Mouse (Mus musculus) forebrain, embryonic 11.5 days (tissue): ENCODE measurements around the gene Cebpe. TPM values are rescaled to one million over a fixed set of nuclear protein-coding genes. Genes with fewer than 3 reads are reported as not detected.

ENCODE experiments used
- ATAC-seq: fragments of 200-750 bp; cut with Nextera tagmentation; replicated peaks from 2 replicates; pipeline ENCODE4 v1.8.0; 2017; ENCODE audit warnings: moderate TSS enrichment; ENCODE audit not compliant: low FRiP score
- DNase-seq: peaks from one replicate; pipeline ENCODE4 v3.0.0-alpha.2; 2017; ENCODE audit warnings: low spot score
- H3K27ac ChIP-seq: fragments of 300-500 bp; sonication (generic); 2 replicates; pipeline ENCODE4 v1.5.1; 2014; ENCODE audit warnings: low read depth, low read length
- H3K27me3 ChIP-seq: fragments of 300-500 bp; sonication (generic); 2 replicates; pipeline ENCODE4 v1.6.1; 2014; ENCODE audit warnings: mild to moderate bottlenecking, low read length, mixed read lengths; ENCODE audit not compliant: control insufficient read depth, insufficient read depth
- H3K36me3 ChIP-seq: fragments of 300-500 bp; sonication (generic); 2 replicates; pipeline ENCODE4 v1.6.1; 2014; ENCODE audit warnings: mild to moderate bottlenecking, low read length, moderate library complexity, mixed read lengths; ENCODE audit not compliant: control insufficient read depth, insufficient read depth
- H3K4me1 ChIP-seq: fragments of 300-500 bp; sonication (generic); replicated peaks from 2 replicates; pipeline ENCODE4 v1.6.1; 2014; ENCODE audit warnings: low read length, mixed read lengths; ENCODE audit not compliant: control insufficient read depth, insufficient read depth
- H3K4me2 ChIP-seq: fragments of 300-500 bp; sonication (generic); 2 replicates; pipeline ENCODE4 v1.6.1; 2014; ENCODE audit warnings: low read depth, mild to moderate bottlenecking, low read length, moderate library complexity, mixed read lengths; ENCODE audit not compliant: severe bottlenecking
- H3K4me3 ChIP-seq: fragments of 300-500 bp; sonication (generic); 2 replicates; pipeline ENCODE4 v1.5.1; 2014; ENCODE audit warnings: low read depth, low read length
- H3K9ac ChIP-seq: fragments of 300-500 bp; sonication (generic); 2 replicates; pipeline ENCODE4 v1.6.1; 2014; ENCODE audit warnings: low read length
- H3K9me3 ChIP-seq: fragments of 300-500 bp; sonication (generic); 2 replicates; pipeline ENCODE4 v1.6.1; 2016; ENCODE audit warnings: low read length, mixed read lengths; ENCODE audit not compliant: control insufficient read depth
- WGBS: fragments of 180-500 bp; shearing (Covaris S2); extraction: QIAGEN DNeasy Blood & Tissue Kit; methylation state at CpG from one replicate; pipeline ENCODE4 v1.1.7; 2014; 5-methylcytosine and 5-hydroxymethylcytosine counted together
- polyA plus RNA-seq: library from polyadenylated mRNA; unstranded; fragments of >200 nt; fragmentation: Nextera tagmentation; extraction: Ambion mirVana; gene quantifications from 2 replicates; pipeline ENCODE4 v1.2.1, GENCODE M21; 2014

Cebpe gene
- polyA plus RNA-seq, 1 experiment from 2014 or later = not detected

DNA sequence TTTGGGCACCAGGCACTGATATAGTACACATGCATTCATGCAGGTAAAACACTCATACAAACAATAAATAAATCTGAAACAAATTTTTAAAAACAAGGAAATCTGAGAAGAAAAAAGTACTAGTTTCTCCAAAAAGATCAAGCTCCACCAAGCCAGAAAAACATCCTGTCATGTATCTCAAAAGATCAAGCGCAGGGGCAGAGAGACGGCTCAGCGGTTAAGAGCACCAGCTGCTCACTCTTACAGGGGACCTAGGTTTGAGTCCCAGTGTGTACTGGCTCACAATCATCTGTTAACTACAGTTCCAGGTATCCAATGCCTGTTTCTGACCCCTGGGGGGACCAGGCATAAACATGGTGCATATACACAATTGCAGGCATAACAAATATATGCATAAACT is 29.6 kb downstream of the Cebpe start:
- Histone ChIP-seq H3K36me3 (no peaks in the 10 kb centered on the region; the same call in 1 of the 2 replicates), H3K9me3 (no peaks in the 10 kb centered on the region), H3K27me3 (no peaks in the 10 kb centered on the region), H3K27ac (no peak overlapping the region), H3K4me1 (peaks cover 2% of the 10 kb centered on the region; the same call in 1 of the 2 replicates), H3K4me3 (no peak overlapping the region), H3K9ac (no peak overlapping the region), H3K4me2 (no peak overlapping the region)
- WGBS = 95% methylated on average over 3 of the region's 3 CpGs
- ATAC-seq = no peak
- DNase-seq = no peak

DNA sequence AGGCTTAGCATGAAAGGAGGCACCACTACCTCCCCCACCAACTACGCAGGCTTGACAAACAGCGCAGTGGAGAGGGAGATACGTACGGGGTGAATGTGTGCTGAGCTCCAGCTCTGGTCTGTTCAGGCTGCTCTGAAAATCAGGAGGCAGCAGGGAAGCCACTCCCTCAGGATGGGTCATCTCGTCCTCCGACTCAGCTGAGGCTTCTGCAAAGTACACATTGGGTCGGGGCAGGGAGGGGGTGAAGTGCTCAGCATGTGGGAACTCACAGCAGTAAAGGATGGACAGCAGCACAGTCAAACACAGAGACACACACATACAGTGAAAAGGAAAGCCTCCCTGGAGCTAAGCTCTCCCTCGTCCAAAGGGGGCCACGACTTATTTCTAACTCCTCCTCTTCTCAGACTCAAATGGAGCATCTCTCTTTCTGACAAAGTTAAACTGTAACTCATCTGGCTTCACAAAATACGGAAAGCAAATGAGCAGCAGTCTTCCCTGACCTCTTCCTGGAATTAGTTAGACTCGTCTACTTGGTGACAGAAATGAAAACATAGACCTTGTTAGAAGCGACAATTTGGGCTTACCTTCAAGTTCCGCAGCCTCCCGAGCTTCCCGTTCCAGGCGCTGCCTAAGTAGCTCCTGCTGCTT is 33.2 kb downstream of the Cebpe start:
- DNase-seq (no peak), ATAC-seq (no peak)
- Histone ChIP-seq H3K9ac (no peak overlapping the region), H3K4me1 (no peaks in the 10 kb centered on the region), H3K27me3 (no peaks in the 10 kb centered on the region), H3K4me3 (no peak overlapping the region), H3K9me3 (no peaks in the 10 kb centered on the region), H3K27ac (no peak overlapping the region), H3K36me3 (no peaks in the 10 kb centered on the region; the same call in 1 of the 2 replicates), H3K4me2 (no peak overlapping the region)
- 90% methylated on average over 16 of the region's 16 CpGs for WGBS

DNA sequence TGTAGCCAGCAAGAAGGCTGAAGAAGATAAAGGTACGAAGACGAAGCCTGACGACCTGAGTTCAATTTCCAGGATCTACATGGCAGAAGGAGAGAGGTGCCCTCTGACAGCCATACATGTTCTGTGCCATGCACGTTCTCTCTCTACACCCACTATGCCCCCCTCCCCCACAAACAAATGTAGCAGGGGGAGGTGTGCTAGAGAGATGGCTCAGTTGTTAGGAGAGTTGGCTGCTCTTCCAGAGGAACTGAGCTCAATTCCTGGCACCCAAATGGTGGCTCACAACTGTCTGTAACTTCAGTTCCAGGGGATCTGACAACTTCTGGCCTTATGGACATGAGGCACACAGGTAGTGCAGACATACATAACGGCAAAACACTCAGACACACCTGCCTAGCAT is 35.7 kb downstream of the Cebpe start:
- Histone ChIP-seq H3K4me2 (no peak overlapping the region), H3K27ac (no peak overlapping the region), H3K4me1 (no peaks in the 10 kb centered on the region), H3K9ac (no peak overlapping the region), H3K4me3 (no peak overlapping the region), H3K36me3 (no peaks in the 10 kb centered on the region; the same call in 1 of the 2 replicates), H3K27me3 (no peaks in the 10 kb centered on the region), H3K9me3 (no peaks in the 10 kb centered on the region)
- WGBS = 95% methylated on average over 5 of the region's 5 CpGs
- ATAC-seq = no peak
- no peak for DNase-seq

DNA sequence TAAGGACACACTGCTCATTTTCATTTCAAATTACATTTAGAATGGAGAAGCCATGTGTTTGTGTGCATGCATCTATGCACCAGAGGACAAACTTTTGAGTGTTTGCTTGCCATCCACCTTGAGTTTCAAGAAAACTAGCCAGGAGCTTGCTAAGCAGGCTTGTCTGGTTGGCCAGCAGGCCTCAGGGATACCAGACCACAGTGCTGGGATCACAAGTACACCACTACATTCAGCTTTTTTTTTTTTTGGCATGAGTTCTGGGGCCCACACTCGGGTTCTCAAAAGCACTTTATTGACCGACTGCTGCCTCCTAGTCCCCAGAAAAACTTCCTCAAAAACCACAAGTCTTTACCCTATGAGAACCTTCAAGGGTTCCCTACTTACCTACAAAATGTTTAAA is 37.7 kb downstream of the Cebpe start:
- 94% methylated on average over 2 of the region's 2 CpGs for WGBS

DNA sequence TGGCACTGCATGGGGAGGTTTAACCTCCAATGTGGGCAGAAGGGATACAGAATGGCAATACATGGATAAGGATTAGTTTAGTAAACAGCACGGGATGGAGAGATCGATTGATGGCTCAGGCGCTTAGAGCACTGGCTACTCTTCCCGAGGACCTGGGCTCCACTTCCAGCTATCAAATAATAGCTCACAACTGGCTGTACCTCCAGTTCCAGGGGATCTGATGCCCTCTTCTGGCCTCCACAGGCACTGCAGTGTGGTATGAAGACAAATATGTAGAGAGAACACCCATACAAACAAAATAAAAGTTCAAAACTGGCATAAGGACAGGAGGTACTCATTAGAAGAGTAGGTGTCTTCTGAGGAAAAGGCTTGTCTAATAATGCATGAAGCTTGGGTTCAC is 42.6 kb downstream of the Cebpe start:
- 81% methylated on average over 4 of the region's 4 CpGs for WGBS
- ATAC-seq (no peak), DNase-seq (peak; percentile 63)
- H3K9me3 ChIP-seq = no peaks in the 10 kb centered on the region
- no peak overlapping the region for H3K9ac ChIP-seq
- peaks cover 7% of the 10 kb centered on the region for H3K36me3 ChIP-seq
- no peak overlapping the region for H3K4me3 ChIP-seq
- H3K27ac ChIP-seq = no peak overlapping the region
- H3K4me2 ChIP-seq = no peak overlapping the region
- no peaks in the 10 kb centered on the region for H3K4me1 ChIP-seq
- no peaks in the 10 kb centered on the region for H3K27me3 ChIP-seq

More for the DNA sequence above, 37.7 kb downstream of the Cebpe start:
- H3K4me3 ChIP-seq = no peak overlapping the region
- H3K4me1 ChIP-seq = no peaks in the 10 kb centered on the region
- H3K27ac ChIP-seq = no peak overlapping the region
- no peaks in the 10 kb centered on the region; the same call in 1 of the 2 replicates for H3K36me3 ChIP-seq
- no peak overlapping the region for H3K9ac ChIP-seq
- DNase-seq (no peak), ATAC-seq (no peak)
- H3K9me3 ChIP-seq = no peaks in the 10 kb centered on the region
- no peak overlapping the region for H3K4me2 ChIP-seq
- H3K27me3 ChIP-seq = no peaks in the 10 kb centered on the region

DNA sequence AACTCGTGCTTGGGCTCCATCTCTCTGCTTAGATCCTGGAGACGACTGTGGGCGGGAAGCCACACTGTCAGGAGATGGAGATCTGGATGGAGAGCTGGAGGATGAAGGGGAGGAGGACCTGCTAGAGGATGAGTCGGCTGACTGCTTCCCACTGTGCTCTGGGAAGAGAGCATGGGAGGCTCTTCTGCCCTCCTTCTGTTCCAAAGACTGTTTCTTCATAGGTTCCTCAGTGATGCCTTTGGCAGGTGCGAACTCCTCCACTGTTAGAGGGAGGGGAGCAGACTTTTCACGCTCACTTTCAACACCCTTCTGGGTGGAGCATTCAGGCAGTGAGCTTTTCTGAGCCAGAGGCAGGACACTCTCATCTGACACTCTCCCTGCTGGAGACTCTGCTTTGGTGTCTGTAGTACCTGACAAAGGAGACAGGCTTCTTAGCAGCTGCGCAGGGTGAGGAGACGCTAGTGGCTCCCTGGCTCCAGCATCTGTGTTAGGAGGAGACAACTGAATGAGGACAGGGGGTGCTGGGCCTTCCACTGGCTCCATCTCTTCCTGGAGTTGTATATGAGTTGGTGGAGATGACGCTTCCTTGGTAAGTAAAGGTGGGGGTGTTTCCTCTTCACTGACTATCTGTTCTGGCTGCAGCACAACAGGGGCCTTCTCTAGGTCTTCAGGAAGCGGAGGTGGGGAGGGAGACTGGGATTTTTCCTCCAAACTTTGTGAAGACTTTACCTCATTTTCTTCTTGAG is 47.3 kb downstream of the Cebpe start:
- ATAC-seq (no peak), DNase-seq (no peak)
- WGBS = 91% methylated on average over 10 of the region's 10 CpGs
- Histone ChIP-seq H3K4me2 (no peak overlapping the region), H3K4me1 (no peaks in the 10 kb centered on the region), H3K4me3 (no peak overlapping the region), H3K27ac (no peak overlapping the region), H3K27me3 (no peaks in the 10 kb centered on the region), H3K9me3 (no peaks in the 10 kb centered on the region), H3K9ac (no peak overlapping the region), H3K36me3 (peaks cover 28% of the 10 kb centered on the region)

Other genes starting within 250 kb of the Cebpe start
- 28.8 and 29.9 TPM in 2 replicates for gene Lrp10, start 248.0 kb downstream of the Cebpe start, polyA plus RNA-seq
- 18.8 and 19.8 TPM in 2 replicates for gene Rem2, start 236.1 kb downstream of the Cebpe start, polyA plus RNA-seq
- 142 and 151 TPM in 2 replicates for gene Prmt5, start 194.6 kb downstream of the Cebpe start, polyA plus RNA-seq
- 50.6 and 55.5 TPM in 2 replicates for gene Haus4, start 157.6 kb downstream of the Cebpe start, polyA plus RNA-seq
- gene Ajuba, start 134.6 kb downstream of the Cebpe start, polyA plus RNA-seq = 51.6 and 59.7 TPM in 2 replicates
- 9.6 and 9.9 TPM in 2 replicates for gene 4931414P19Rik, start 106.2 kb downstream of the Cebpe start, polyA plus RNA-seq
- gene Psmb5, start 94.2 kb downstream of the Cebpe start, polyA plus RNA-seq = 414 and 455 TPM in 2 replicates
- 0.05 TPM in 1 of 2 replicates, not detected in the other for gene Psmb11, start 90.7 kb downstream of the Cebpe start, polyA plus RNA-seq
- gene Gm17606, start 71.2 kb downstream of the Cebpe start, polyA plus RNA-seq = not detected in 2 replicates
- 10.5 and 12.3 TPM in 2 replicates for gene Cdh24, start 70.8 kb downstream of the Cebpe start, polyA plus RNA-seq
- 89.9 and 94.4 TPM in 2 replicates for gene 1700123O20Rik, start 26.0 kb downstream of the Cebpe start, polyA plus RNA-seq
- gene Acin1, start 25.2 kb downstream of the Cebpe start, polyA plus RNA-seq = 150 and 160 TPM in 2 replicates
- gene Gm29776, start 13.3 kb downstream of the Cebpe start, polyA plus RNA-seq = 0.17 and 0.23 TPM in 2 replicates
- gene Slc7a8, start 69.8 kb upstream of the Cebpe start, polyA plus RNA-seq = 1.5 and 2.1 TPM in 2 replicates
- not detected in 2 replicates for gene Rnf212b, start 102.0 kb upstream of the Cebpe start, polyA plus RNA-seq
- gene Homez, start 158.8 kb upstream of the Cebpe start, polyA plus RNA-seq = 15.7 and 16.1 TPM in 2 replicates
- 0.69 and 1.4 TPM in 2 replicates for gene Ppp1r3e, start 165.4 kb upstream of the Cebpe start, polyA plus RNA-seq
- 3.1 and 3.2 TPM in 2 replicates for gene Bcl2l2, start 171.2 kb upstream of the Cebpe start, polyA plus RNA-seq
- not detected in 2 replicates for gene Gm20521, start 171.3 kb upstream of the Cebpe start, polyA plus RNA-seq
- 182 and 221 TPM in 2 replicates for gene Pabpn1, start 180.3 kb upstream of the Cebpe start, polyA plus RNA-seq
- 44.4 and 51.8 TPM in 2 replicates for gene Slc22a17, start 201.0 kb upstream of the Cebpe start, polyA plus RNA-seq
- gene Efs, start 214.0 kb upstream of the Cebpe start, polyA plus RNA-seq = 39.4 and 41.8 TPM in 2 replicates
- not detected in 2 replicates for gene Il25, start 220.5 kb upstream of the Cebpe start, polyA plus RNA-seq
- gene Cmtm5, start 224.1 kb upstream of the Cebpe start, polyA plus RNA-seq = 0.69 TPM in 1 of 2 replicates, not detected in the other